Mouse (Mus musculus): ENCODE data around the gene Ube2q1. TPM values are rescaled to one million over a fixed set of nuclear protein-coding genes. Genes with fewer than 3 reads are reported as not detected.
"Not testable (repeated sequence)": the region's sequence is repeated elsewhere in the genome, so short reads cannot be mapped to it uniquely, and the experiment has no call there.

Ube2q1 gene
- polyA plus RNA-seq, 1 experiment from 2014 or later, result 13.2 TPM

DNA sequence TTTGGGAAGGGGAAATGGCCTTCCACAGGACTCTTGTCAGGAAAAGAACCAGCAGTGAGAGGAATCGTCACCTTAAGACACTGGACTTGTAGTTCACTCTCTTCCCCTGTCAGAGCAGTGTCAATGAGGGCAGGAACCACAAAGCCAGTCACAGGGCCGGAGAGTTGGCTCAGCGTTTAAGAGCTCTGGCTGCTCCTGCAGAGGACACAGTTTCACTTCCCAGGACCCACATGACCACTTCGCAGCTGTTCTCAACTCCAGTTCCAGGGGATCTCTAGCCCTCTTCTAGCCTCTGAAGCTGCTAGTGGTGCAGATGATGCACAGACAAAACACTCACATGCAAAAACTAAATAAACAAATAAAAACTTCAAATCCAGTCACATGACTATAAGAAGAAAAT is 22.9 kb downstream of the Ube2q1 start:
- DNase-seq (ENCODE audit: low spot score), result peak; percentile 15

DNA sequence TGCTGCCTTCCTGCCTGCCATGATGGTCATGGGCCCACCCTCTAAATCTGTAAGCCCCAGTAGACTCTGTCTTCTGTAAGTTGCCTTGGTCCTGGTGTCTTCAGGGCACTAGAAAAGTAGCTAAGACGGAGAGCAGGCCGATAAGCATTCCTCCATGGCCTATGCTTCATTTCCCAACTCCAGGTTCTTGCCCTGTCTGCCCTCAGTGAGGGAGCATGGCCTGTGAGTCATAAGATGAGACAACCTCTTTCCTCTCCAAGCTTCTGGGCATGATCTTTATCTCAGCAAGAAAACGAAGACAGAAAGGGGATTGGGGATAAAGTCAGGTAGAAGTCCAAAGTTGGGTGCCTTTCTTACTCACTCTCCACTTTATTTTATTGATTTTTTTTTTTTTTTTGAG is 25.1 kb downstream of the Ube2q1 start:
- Histone ChIP-seq H3K9me3 (replicated peaks; ENCODE audit: low read length) (no peaks in the 10 kb centered on the region), H3K4me3 (replicated peaks; ENCODE audit: low read depth, low read length) (no peak overlapping the region), H3K36me3 (ENCODE audit: insufficient read depth, low read length) (no peaks in the 10 kb centered on the region), H3K4me2 (ENCODE audit: low read length) (no peak overlapping the region), H3K9ac (ENCODE audit: low read depth, low read length) (no peak overlapping the region), H3K27me3 (ENCODE audit: insufficient read depth, low read length) (no peaks in the 10 kb centered on the region), H3K4me1 (replicated peaks; ENCODE audit: insufficient read depth, low read length) (0 out of 2 replicates have a peak, but pooled peaks cover 3% of the 10 kb centered on the region), H3K27ac (no peak overlapping the region)
- DNase-seq (ENCODE audit: low spot score) (no peak), ATAC-seq (replicated peaks; ENCODE audit: low FRiP score, low read depth) (no peak)
- no peak for TF ChIP-seq CTCF (IDR thresholded peaks at IDR 0.05; ENCODE audit: low read depth)
- 84% methylated on average over 3 of the region's 3 CpGs for WGBS

More for the DNA sequence above, 22.9 kb downstream of the Ube2q1 start:
- H3K36me3 ChIP-seq (ENCODE audit: insufficient read depth, low read length), result no peaks in the 10 kb centered on the region
- no peaks in the 10 kb centered on the region for H3K9me3 ChIP-seq (replicated peaks; ENCODE audit: low read length)
- TF ChIP-seq CTCF (IDR thresholded peaks at IDR 0.05; ENCODE audit: low read depth), result no peak
- no peaks in the 10 kb centered on the region for H3K27me3 ChIP-seq (ENCODE audit: insufficient read depth, low read length)
- H3K27ac ChIP-seq, result no peak overlapping the region
- ATAC-seq (replicated peaks; ENCODE audit: low FRiP score, low read depth), result no peak
- H3K4me2 ChIP-seq (ENCODE audit: low read length), result no peak overlapping the region
- no peak overlapping the region for H3K4me3 ChIP-seq (replicated peaks; ENCODE audit: low read depth, low read length)
- no peak overlapping the region for H3K9ac ChIP-seq (ENCODE audit: low read depth, low read length)
- H3K4me1 ChIP-seq (replicated peaks; ENCODE audit: insufficient read depth, low read length), result 0 out of 2 replicates have a peak, but pooled peaks cover 3% of the 10 kb centered on the region
- WGBS, result 28% methylated on average over 4 of the region's 4 CpGs

DNA sequence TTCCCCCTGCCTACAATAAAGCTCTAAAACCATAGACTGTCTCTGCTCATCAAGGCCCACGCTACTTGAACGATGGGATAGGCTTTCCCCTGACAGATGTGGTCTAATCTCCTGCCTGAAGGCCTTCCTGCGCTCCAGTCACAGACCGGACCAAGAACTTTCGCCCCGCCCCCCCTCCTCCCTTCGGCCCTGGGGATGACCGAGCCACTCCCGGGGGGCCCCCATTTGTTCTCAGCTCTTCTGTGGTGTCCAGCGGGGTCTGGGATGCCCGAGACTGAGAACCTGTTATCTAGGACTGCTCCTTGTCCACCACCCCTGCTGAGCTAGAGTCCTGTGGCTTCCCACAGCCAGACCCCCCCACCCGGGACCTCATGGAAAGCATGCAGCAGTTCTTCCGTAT is 26.1 kb downstream of the Ube2q1 start:
- Histone ChIP-seq H3K9ac (ENCODE audit: low read depth, low read length) (no peak overlapping the region), H3K27ac (no peak overlapping the region), H3K4me3 (replicated peaks; ENCODE audit: low read depth, low read length) (no peak overlapping the region), H3K4me1 (replicated peaks; ENCODE audit: insufficient read depth, low read length) (0 out of 2 replicates have a peak, but pooled peaks cover 3% of the 10 kb centered on the region), H3K36me3 (ENCODE audit: insufficient read depth, low read length) (no peaks in the 10 kb centered on the region), H3K9me3 (replicated peaks; ENCODE audit: low read length) (no peaks in the 10 kb centered on the region), H3K27me3 (ENCODE audit: insufficient read depth, low read length) (no peaks in the 10 kb centered on the region), H3K4me2 (ENCODE audit: low read length) (peak overlapping the region; percentile 43)
- ATAC-seq (replicated peaks; ENCODE audit: low FRiP score, low read depth), result no peak
- WGBS, result 9% methylated on average over 13 of the region's 13 CpGs
- no peak for TF ChIP-seq CTCF (IDR thresholded peaks at IDR 0.05; ENCODE audit: low read depth)
- DNase-seq (ENCODE audit: low spot score), result no peak

DNA sequence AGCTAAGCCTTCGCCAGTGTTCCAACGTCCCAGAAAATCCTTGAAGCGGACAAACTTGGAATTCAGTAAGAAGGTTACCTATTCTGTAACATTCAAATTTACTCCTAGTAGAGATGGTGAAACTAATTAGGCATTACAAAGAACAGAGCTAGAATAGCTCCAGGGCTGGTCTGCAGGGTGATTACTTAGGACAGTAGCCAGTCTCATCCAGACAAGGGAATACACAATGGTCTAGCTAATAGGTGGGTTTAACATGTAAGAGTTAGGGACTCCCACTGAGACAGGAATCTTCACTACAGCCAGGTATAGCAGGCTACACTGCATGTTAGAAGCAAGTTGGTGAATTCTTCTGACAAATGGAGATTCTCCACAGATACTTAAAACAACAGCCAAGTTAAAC is 26.7 kb downstream of the Ube2q1 start:
- not testable (repeated sequence) for H3K4me1 ChIP-seq (replicated peaks; ENCODE audit: insufficient read depth, low read length); H3K9ac ChIP-seq (ENCODE audit: low read depth, low read length); H3K9me3 ChIP-seq (replicated peaks; ENCODE audit: low read length); DNase-seq (ENCODE audit: low spot score); ATAC-seq (replicated peaks; ENCODE audit: low FRiP score, low read depth); H3K4me2 ChIP-seq (ENCODE audit: low read length); H3K27me3 ChIP-seq (ENCODE audit: insufficient read depth, low read length); H3K27ac ChIP-seq; H3K36me3 ChIP-seq (ENCODE audit: insufficient read depth, low read length); H3K4me3 ChIP-seq (replicated peaks; ENCODE audit: low read depth, low read length)
- 52% methylated on average over 3 of the region's 3 CpGs for WGBS

DNA sequence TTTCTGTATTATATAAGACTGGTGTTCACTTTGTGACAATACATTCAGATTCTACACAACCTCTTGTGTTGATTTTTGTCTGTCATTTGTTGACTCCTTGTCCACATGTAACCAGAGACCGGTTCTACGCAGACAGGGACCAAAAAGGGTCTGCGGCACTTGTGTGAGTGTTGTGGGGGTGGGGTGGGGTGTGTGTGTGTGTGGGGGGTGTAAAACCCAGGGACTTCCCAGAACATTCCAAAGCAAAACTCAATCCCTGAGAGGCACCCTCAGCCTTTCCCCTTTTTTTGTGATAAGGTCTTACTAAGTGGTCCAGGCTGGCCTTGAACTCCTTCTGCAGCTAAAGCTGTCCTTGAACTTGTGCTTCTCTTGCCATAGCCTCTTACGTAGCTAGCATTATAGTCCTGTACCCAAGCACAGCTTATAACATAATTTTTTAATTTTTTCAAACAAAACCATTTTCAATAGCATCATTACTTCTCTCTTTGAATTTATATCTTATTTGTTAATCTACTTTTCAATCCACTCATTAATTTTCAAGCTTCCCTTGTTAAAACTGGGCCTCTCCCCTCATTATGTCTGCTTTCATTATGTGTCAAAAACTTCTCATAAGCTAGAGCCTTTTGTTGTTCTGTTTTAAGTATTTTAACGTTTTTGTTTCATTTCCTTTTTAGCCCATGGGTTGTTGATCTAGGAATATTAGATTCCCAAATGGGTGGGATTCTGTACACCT is 27.5 kb downstream of the Ube2q1 start:
- Histone ChIP-seq H3K4me3 (replicated peaks; ENCODE audit: low read depth, low read length) (no peak overlapping the region), H3K9ac (ENCODE audit: low read depth, low read length) (no peak overlapping the region), H3K4me2 (ENCODE audit: low read length) (no peak overlapping the region), H3K9me3 (replicated peaks; ENCODE audit: low read length) (no peaks in the 10 kb centered on the region), H3K4me1 (replicated peaks; ENCODE audit: insufficient read depth, low read length) (0 out of 2 replicates have a peak, but pooled peaks cover 3% of the 10 kb centered on the region), H3K36me3 (ENCODE audit: insufficient read depth, low read length) (no peaks in the 10 kb centered on the region), H3K27ac (no peak overlapping the region), H3K27me3 (ENCODE audit: insufficient read depth, low read length) (no peaks in the 10 kb centered on the region)
- ATAC-seq (replicated peaks; ENCODE audit: low FRiP score, low read depth), result no peak
- 67% methylated on average over 5 of the region's 5 CpGs for WGBS
- no peak for TF ChIP-seq CTCF (IDR thresholded peaks at IDR 0.05; ENCODE audit: low read depth)
- no peak for DNase-seq (ENCODE audit: low spot score)

DNA sequence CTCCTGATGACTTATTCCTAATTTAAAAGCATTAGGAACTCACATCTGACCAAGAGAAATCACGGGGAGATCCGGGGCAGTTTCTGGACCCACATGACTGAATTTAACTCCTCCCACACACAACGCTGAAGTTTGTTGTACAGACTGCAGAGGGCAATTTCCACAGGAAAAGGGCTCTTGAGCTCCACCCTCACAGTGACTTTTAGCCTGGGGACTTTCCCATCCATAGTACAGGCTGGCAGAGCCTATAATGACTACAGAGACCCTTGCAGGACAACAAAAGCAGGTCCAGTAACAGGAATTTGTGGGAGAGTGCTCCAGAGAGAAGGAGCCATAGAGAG is 28.1 kb downstream of the Ube2q1 start:
- Histone ChIP-seq H3K4me2 (ENCODE audit: low read length) (no peak overlapping the region), H3K4me1 (replicated peaks; ENCODE audit: insufficient read depth, low read length) (0 out of 2 replicates have a peak, but pooled peaks cover 3% of the 10 kb centered on the region), H3K27ac (peak overlapping the region; percentile 37; the same call in 1 of the 2 replicates), H3K4me3 (replicated peaks; ENCODE audit: low read depth, low read length) (no peak overlapping the region), H3K9ac (ENCODE audit: low read depth, low read length) (no peak overlapping the region), H3K27me3 (ENCODE audit: insufficient read depth, low read length) (no peaks in the 10 kb centered on the region), H3K36me3 (ENCODE audit: insufficient read depth, low read length) (no peaks in the 10 kb centered on the region), H3K9me3 (replicated peaks; ENCODE audit: low read length) (no peaks in the 10 kb centered on the region)
- under 1% methylated on average over 3 of the region's 3 CpGs for WGBS
- no peak; the same call in 1 of the 2 replicates for ATAC-seq (replicated peaks; ENCODE audit: low FRiP score, low read depth)
- DNase-seq (ENCODE audit: low spot score), result peak; percentile 75
- TF ChIP-seq CTCF (IDR thresholded peaks at IDR 0.05; ENCODE audit: low read depth), result peak; percentile 23; the same call in 1 of the 2 replicates

All from kidney, postnatal 0 days (tissue).